Mouse (Mus musculus): ENCODE results near the gene Jade3.

Jade3 gene

DNA sequence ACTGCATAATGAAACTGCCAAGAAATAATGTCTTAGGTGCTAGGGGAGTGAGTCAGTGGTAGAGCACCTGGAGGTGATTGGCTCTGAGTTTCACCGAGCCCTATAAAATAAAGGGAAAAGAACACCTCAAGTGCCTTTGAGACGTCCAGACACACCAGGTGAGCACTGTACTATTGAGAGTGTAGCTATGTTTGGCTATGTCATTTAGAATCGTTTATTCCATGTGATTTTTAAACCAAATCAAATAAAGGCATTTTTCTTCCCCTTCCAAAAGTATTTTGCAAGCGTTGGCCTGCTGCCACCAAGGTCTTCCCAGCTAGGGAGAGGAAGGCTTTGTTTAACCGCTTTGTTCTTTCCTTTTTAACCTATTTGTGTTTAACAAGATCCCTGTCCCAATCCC, 122.1 kb downstream of the Jade3 start:
- in situ Hi-C loops (cut with MboI, MseI), result no loop called here

DNA sequence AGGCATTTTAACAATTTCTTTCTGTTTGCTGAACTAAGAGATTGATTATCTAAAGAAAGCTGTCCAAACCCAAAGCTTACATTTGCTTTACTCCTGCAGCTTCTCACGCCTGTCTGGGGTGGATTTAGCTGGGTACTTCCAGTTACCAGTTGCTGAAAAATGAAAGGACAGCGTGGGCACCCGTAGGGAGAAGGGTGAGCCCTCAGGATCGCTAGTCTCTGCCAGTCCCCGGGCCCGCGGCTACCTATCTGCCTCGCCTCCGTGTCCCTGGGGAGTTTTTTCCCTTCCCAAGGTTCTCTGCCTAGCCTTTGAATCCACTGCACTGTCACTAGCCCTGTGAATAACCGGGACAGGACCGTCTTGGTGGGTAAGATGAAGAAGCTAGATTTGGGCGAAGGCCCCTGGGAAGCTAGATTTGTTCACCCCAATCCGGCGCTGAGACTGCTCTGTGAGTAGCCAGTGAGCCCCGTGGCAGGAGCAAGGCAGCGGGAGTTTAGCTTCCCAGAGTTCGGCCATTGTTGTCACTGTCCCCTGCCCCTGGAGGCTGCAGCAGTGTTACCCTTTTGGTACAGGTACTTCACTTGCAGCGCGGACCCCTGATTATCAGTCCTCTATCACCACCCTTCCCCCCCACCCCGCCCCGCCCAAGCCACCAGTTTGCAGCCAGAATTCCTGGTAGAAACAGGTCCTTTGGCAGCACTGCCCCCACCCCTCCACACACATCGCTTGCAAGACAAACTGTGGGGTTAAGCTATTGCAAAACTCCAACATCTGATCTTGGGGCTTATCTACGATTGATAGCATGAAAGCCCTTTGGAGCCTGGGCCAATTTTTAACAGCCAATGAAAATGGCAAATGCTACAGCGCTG, 122.8 kb downstream of the Jade3 start:
- in situ Hi-C loops (cut with MboI, MseI), result no loop called here

GRCm38 (mm10) chrX:20548880-20549440, 123.5 kb downstream of the Jade3 start:
- in situ Hi-C loops (cut with MboI, MseI), result no loop called here

- in situ Hi-C loops (cut with MboI, MseI), result no loop called here
These were observed 124.0 kb downstream of the Jade3 start, which contains the start of gene Rgn for GRCm38 (mm10) chrX:20549532-20549931. Rgn (plus strand) TSS chrX:20549787.

DNA sequence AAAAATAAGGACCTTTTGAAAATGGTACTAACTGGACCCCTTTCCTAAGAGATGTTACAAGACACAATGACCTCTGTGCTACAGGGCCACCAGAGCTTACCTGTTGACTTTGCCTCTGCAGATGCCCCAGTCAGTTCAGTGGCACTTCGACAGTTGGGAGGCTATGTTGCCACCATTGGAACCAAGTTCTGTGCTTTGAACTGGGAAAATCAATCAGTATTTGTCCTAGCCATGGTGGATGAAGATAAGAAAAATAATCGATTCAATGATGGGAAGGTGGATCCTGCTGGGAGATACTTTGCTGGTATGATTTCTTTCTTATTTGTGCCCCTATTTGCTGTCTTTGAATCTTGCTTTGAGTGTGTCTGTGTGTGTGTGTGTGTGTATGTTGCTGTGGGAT, 126.7 kb downstream of the Jade3 start:
- in situ Hi-C loops (cut with MboI, MseI), result no loop called here

DNA sequence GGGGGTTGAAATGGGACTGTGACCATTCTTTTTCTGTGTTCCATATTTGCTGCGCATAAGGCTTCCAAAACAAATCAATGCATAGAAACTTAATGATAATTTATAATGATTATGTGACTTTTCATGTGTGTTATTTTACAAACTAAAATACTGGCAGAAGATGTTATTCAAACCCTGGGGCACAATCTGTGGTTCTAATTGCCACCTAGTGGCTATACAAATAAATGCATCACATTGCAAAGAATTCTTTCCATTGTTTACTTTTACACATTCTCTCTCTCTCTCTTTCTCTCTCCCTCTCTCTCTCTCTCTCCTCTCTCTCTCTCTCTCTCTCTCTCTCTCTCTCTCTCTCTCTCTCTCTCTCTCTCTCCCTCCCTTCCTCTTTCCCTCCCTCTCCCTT, 136.4 kb downstream of the Jade3 start:
- in situ Hi-C loops (cut with MboI, MseI), result no loop called here

DNA sequence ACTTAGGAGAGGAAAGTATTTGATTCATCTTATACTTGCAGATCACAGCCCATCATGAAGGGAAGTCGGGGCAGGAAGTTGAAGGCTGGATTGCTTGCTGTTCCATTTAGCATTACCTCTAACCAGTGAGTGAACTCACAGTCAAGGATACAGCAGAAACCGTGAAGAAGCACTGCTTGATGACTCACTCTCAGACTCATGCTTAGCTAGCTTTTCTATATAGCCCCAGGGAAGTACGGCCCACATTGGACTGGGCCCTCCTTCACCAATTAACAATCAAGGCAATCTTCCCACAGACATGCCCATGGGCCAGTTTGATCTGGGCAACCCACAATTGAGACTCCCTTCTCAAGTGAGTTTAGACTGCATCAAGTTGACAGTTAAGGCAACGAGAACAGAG, 138.5 kb downstream of the Jade3 start:
- in situ Hi-C loops (cut with MboI, MseI), result no loop called here
